In genomic region chr9:43879969-43880396, GRCm38 (mm10) we compare ENCODE assay signal across 8 mouse cellular contexts.
DNase-seq lines count a peak whose midpoint lies in the region; ATAC-seq lines count a peak whose summit lies in the region.

No protein-coding gene starts in this region.

- peak overlapping the region; percentile 28 for H3K4me3 ChIP-seq in kidney, embryonic 14.5 days (ENCODE audit: low read length)
- H3K4me3 ChIP-seq in hindbrain, embryonic 13.5 days, result peak overlapping the region; percentile 31

- WGBS in kidney, embryonic 14.5 days, result 0% methylated on average over 26 of the region's 26 CpGs
- under 1% methylated on average over 26 of the region's 26 CpGs for WGBS in hindbrain, embryonic 13.5 days

- DNase-seq in kidney, adult 9 months, result no peak
- DNase-seq in embryo, embryonic 11.5 days (ENCODE audit: low read depth, low spot score), result peak; percentile 40
- DNase-seq in left cerebral cortex, postnatal 4 days, result peak; percentile 53
- DNase-seq in right cerebral cortex, postnatal 10 days (ENCODE audit: low spot score in 2 of 2), result peak; percentile 89 to 92
- no peak for DNase-seq in kidney, postnatal 36 days
- DNase-seq in gastrocnemius, postnatal 36 days, result no peak

- ATAC-seq in kidney, embryonic 14.5 days (ENCODE audit: low FRiP score, low TSS enrichment), result no peak
- ATAC-seq in hindbrain, embryonic 13.5 days (ENCODE audit: low FRiP score), result peak; percentile 63

- peaks cover 9% of the 10 kb centered on the region for H3K4me1 ChIP-seq in kidney, embryonic 14.5 days (ENCODE audit: control insufficient read depth, insufficient read depth, low read length)
- H3K4me1 ChIP-seq in hindbrain, embryonic 13.5 days (replicated peaks), result peaks cover 21% of the 10 kb centered on the region

- no peak overlapping the region for H3K27ac ChIP-seq in kidney, embryonic 14.5 days (ENCODE audit: low read depth, low read length)
- H3K27ac ChIP-seq in hindbrain, embryonic 13.5 days, result peak overlapping the region; percentile 45

- peaks cover 37% of the 10 kb centered on the region for H3K27me3 ChIP-seq in kidney, embryonic 14.5 days (ENCODE audit: control insufficient read depth, insufficient read depth, low read length)
- H3K27me3 ChIP-seq in hindbrain, embryonic 13.5 days, result peaks cover 23% of the 10 kb centered on the region

- intact Hi-C loops in left cerebral cortex, postnatal 4 days (cut with DNase I), result no loop called here
- intact Hi-C loops in gastrocnemius, postnatal 36 days (cut with DNase I), result no loop called here

- no peak overlapping the region for H3K9ac ChIP-seq in kidney, embryonic 14.5 days (ENCODE audit: low read depth, low read length)
- peak overlapping the region; percentile 52; the same call in 1 of the 2 replicates for H3K9ac ChIP-seq in hindbrain, embryonic 13.5 days

- H3K36me3 ChIP-seq in kidney, embryonic 14.5 days (ENCODE audit: control insufficient read depth, insufficient read depth, low read length), result no peaks in the 10 kb centered on the region
- no peaks in the 10 kb centered on the region for H3K36me3 ChIP-seq in hindbrain, embryonic 13.5 days

- H3K4me2 ChIP-seq in kidney, embryonic 14.5 days (replicated peaks; ENCODE audit: low read depth, low read length), result peak overlapping the region; percentile 36
- H3K4me2 ChIP-seq in hindbrain, embryonic 13.5 days, result peak overlapping the region; percentile 59

- H3K9me3 ChIP-seq in kidney, embryonic 14.5 days (ENCODE audit: control insufficient read depth, low read length), result no peaks in the 10 kb centered on the region
- H3K9me3 ChIP-seq in hindbrain, embryonic 13.5 days, result no peaks in the 10 kb centered on the region

Comparison
In these comparisons a context has a peak if more than half of its experiments do, and no peak if none do; other contexts are left out.
1. DNase-seq: peak in embryo, embryonic 11.5 days (single experiment), left cerebral cortex, postnatal 4 days (single experiment) and right cerebral cortex, postnatal 10 days (2 of 2); none in kidney, adult 9 months (single experiment), kidney, postnatal 36 days (0 of 2) and gastrocnemius, postnatal 36 days (0 of 2).